Mouse (Mus musculus): ENCODE measurements around the gene Gart. TPM values are rescaled to one million over a fixed set of nuclear protein-coding genes. Genes with fewer than 3 reads are reported as not detected.
A peak's percentile ranks its signal among the peaks of the same experiment; 100 is the strongest.

Gene Gart
- polyA plus RNA-seq, 1 experiment from 2014 or later, result 72.6 TPM

GRCm38 (mm10) chr16:91628673-91629072 is 18.1 kb downstream of the Gart start:
- H3K4me1 ChIP-seq, result no peaks in the 10 kb centered on the region
- ATAC-seq (ENCODE audit: extremely low read depth, insufficient number of reproducible peaks, low FRiP score, low TSS enrichment), result no peak
- H3K9ac ChIP-seq, result no peak overlapping the region
- no peak overlapping the region for H3K4me2 ChIP-seq
- H3K36me3 ChIP-seq, result peaks cover 98% of the 10 kb centered on the region
- H3K27ac ChIP-seq (replicated peaks), result no peak overlapping the region
- H3K27me3 ChIP-seq (replicated peaks), result no peaks in the 10 kb centered on the region
- WGBS, result 86% methylated on average over 3 of the region's 3 CpGs
- no peak overlapping the region for H3K4me3 ChIP-seq
- H3K9me3 ChIP-seq, result no peaks in the 10 kb centered on the region

- WGBS, result 76% methylated on average over 7 of the region's 7 CpGs
- H3K4me2 ChIP-seq, result no peak overlapping the region
- H3K9ac ChIP-seq, result no peak overlapping the region
- no peaks in the 10 kb centered on the region for H3K4me1 ChIP-seq
- H3K27ac ChIP-seq (replicated peaks), result no peak overlapping the region
- ATAC-seq (ENCODE audit: extremely low read depth, insufficient number of reproducible peaks, low FRiP score, low TSS enrichment), result no peak
- H3K4me3 ChIP-seq, result no peak overlapping the region
- no peaks in the 10 kb centered on the region for H3K9me3 ChIP-seq
- H3K27me3 ChIP-seq (replicated peaks), result no peaks in the 10 kb centered on the region
- H3K36me3 ChIP-seq, result peaks cover 98% of the 10 kb centered on the region
Measured at GRCm38 (mm10) chr16:91627831-91628230, 18.9 kb downstream of the Gart start.

- H3K27me3 ChIP-seq (replicated peaks), result peaks cover under 1% of the 10 kb centered on the region; the same call in 1 of the 2 replicates
- H3K4me1 ChIP-seq, result peaks cover 3% of the 10 kb centered on the region
- 87% methylated on average over 9 of the region's 9 CpGs for WGBS
- no peaks in the 10 kb centered on the region for H3K9me3 ChIP-seq
- no peak overlapping the region for H3K4me2 ChIP-seq
- no peak overlapping the region for H3K27ac ChIP-seq (replicated peaks)
- H3K9ac ChIP-seq, result no peak overlapping the region
- no peak overlapping the region for H3K4me3 ChIP-seq
- H3K36me3 ChIP-seq, result peaks cover 83% of the 10 kb centered on the region
- no peak for ATAC-seq (ENCODE audit: extremely low read depth, insufficient number of reproducible peaks, low FRiP score, low TSS enrichment)
Measured at GRCm38 (mm10) chr16:91623074-91623473, 23.7 kb downstream of the Gart start.

GRCm38 (mm10) chr16:91620991-91621390 is 25.8 kb downstream of the Gart start:
- H3K4me2 ChIP-seq, result no peak overlapping the region
- WGBS, result 85% methylated on average over 11 of the region's 11 CpGs
- peaks cover 16% of the 10 kb centered on the region for H3K27me3 ChIP-seq (replicated peaks)
- H3K4me3 ChIP-seq, result no peak overlapping the region
- H3K4me1 ChIP-seq, result peaks cover 4% of the 10 kb centered on the region
- no peak overlapping the region for H3K27ac ChIP-seq (replicated peaks)
- ATAC-seq (ENCODE audit: extremely low read depth, insufficient number of reproducible peaks, low FRiP score, low TSS enrichment), result no peak
- no peaks in the 10 kb centered on the region for H3K9me3 ChIP-seq
- no peak overlapping the region for H3K9ac ChIP-seq
- peaks cover 63% of the 10 kb centered on the region for H3K36me3 ChIP-seq

- H3K4me1 ChIP-seq, result peaks cover 4% of the 10 kb centered on the region
- H3K9ac ChIP-seq, result no peak overlapping the region
- no peak overlapping the region for H3K27ac ChIP-seq (replicated peaks)
- peaks cover 55% of the 10 kb centered on the region for H3K36me3 ChIP-seq
- H3K4me2 ChIP-seq, result no peak overlapping the region
- peaks cover 16% of the 10 kb centered on the region for H3K27me3 ChIP-seq (replicated peaks)
- H3K4me3 ChIP-seq, result no peak overlapping the region
- WGBS, result 86% methylated on average over 5 of the region's 5 CpGs
- H3K9me3 ChIP-seq, result no peaks in the 10 kb centered on the region
- no peak for ATAC-seq (ENCODE audit: extremely low read depth, insufficient number of reproducible peaks, low FRiP score, low TSS enrichment)
Measured at GRCm38 (mm10) chr16:91620185-91620584, 26.6 kb downstream of the Gart start.

GRCm38 (mm10) chr16:91618511-91619501 is 27.9 kb downstream of the Gart start, which contains the start of gene Dnajc28:
Dnajc28 (minus strand) TSS chr16:91619026.
- peak; percentile 59; the same call in 1 of the 2 replicates for ATAC-seq (ENCODE audit: extremely low read depth, insufficient number of reproducible peaks, low FRiP score, low TSS enrichment)
- H3K9me3 ChIP-seq, result no peaks in the 10 kb centered on the region
- peak within 1 kb of the TSS; percentile 61 for H3K4me3 ChIP-seq
- H3K4me1 ChIP-seq, result peaks cover 4% of the 10 kb centered on the region
- H3K9ac ChIP-seq, result peak within 1 kb of the TSS; percentile 83
- H3K27me3 ChIP-seq (replicated peaks), result peaks cover 16% of the 10 kb centered on the region
- H3K36me3 ChIP-seq, result peaks cover 42% of the 10 kb centered on the region
- 10% methylated on average over 39 of the region's 39 CpGs for WGBS
- peak within 1 kb of the TSS; percentile 81 for H3K4me2 ChIP-seq
- H3K27ac ChIP-seq (replicated peaks), result no peak within 1 kb of the TSS

GRCm38 (mm10) chr16:91614552-91614951 is 32.2 kb downstream of the Gart start:
- ATAC-seq (ENCODE audit: extremely low read depth, insufficient number of reproducible peaks, low FRiP score, low TSS enrichment), result no peak
- H3K9me3 ChIP-seq, result no peaks in the 10 kb centered on the region
- H3K27me3 ChIP-seq (replicated peaks), result peaks cover 16% of the 10 kb centered on the region
- no peak overlapping the region for H3K9ac ChIP-seq
- H3K4me1 ChIP-seq, result peaks cover 11% of the 10 kb centered on the region
- no peak overlapping the region for H3K4me3 ChIP-seq
- 81% methylated on average over 6 of the region's 6 CpGs for WGBS
- no peaks in the 10 kb centered on the region for H3K36me3 ChIP-seq
- no peak overlapping the region for H3K4me2 ChIP-seq
- no peak overlapping the region for H3K27ac ChIP-seq (replicated peaks)

- H3K4me1 ChIP-seq, result peaks cover 7% of the 10 kb centered on the region; the same call in 1 of the 2 replicates
- 62% methylated on average over 5 of the region's 5 CpGs for WGBS
- H3K9ac ChIP-seq, result no peak overlapping the region
- H3K27ac ChIP-seq (replicated peaks), result no peak overlapping the region
- H3K9me3 ChIP-seq, result no peaks in the 10 kb centered on the region
- H3K4me2 ChIP-seq, result no peak overlapping the region
- H3K27me3 ChIP-seq (replicated peaks), result peaks cover 10% of the 10 kb centered on the region; the same call in 1 of the 2 replicates
- H3K36me3 ChIP-seq, result no peaks in the 10 kb centered on the region
- H3K4me3 ChIP-seq, result no peak overlapping the region
- no peak for ATAC-seq (ENCODE audit: extremely low read depth, insufficient number of reproducible peaks, low FRiP score, low TSS enrichment)
Measured at GRCm38 (mm10) chr16:91612525-91612924, 34.2 kb downstream of the Gart start.

- no peaks in the 10 kb centered on the region for H3K36me3 ChIP-seq
- H3K9ac ChIP-seq, result no peak overlapping the region
- no peak overlapping the region for H3K4me2 ChIP-seq
- H3K4me3 ChIP-seq, result no peak overlapping the region
- H3K27ac ChIP-seq (replicated peaks), result no peak overlapping the region
- no peaks in the 10 kb centered on the region for H3K27me3 ChIP-seq (replicated peaks)
- no peaks in the 10 kb centered on the region for H3K9me3 ChIP-seq
- peaks cover 7% of the 10 kb centered on the region; the same call in 1 of the 2 replicates for H3K4me1 ChIP-seq
- ATAC-seq (ENCODE audit: extremely low read depth, insufficient number of reproducible peaks, low FRiP score, low TSS enrichment), result no peak
- WGBS, result 63% methylated on average over 11 of the region's 11 CpGs
Measured at GRCm38 (mm10) chr16:91611248-91611647, 35.5 kb downstream of the Gart start.

GRCm38 (mm10) chr16:91609501-91610245 is 37.1 kb downstream of the Gart start:
- ATAC-seq (ENCODE audit: extremely low read depth, insufficient number of reproducible peaks, low FRiP score, low TSS enrichment), result no peak
- H3K4me1 ChIP-seq, result peaks cover 7% of the 10 kb centered on the region; the same call in 1 of the 2 replicates
- no peak overlapping the region for H3K9ac ChIP-seq
- H3K36me3 ChIP-seq, result no peaks in the 10 kb centered on the region
- H3K9me3 ChIP-seq, result no peaks in the 10 kb centered on the region
- 62% methylated on average over 9 of the region's 9 CpGs for WGBS
- H3K27me3 ChIP-seq (replicated peaks), result no peaks in the 10 kb centered on the region
- H3K4me2 ChIP-seq, result no peak overlapping the region
- no peak overlapping the region for H3K27ac ChIP-seq (replicated peaks)
- no peak overlapping the region for H3K4me3 ChIP-seq

- Histone ChIP-seq H3K9me3 (no peaks in the 10 kb centered on the region), H3K36me3 (no peaks in the 10 kb centered on the region), H3K4me3 (no peak overlapping the region), H3K9ac (no peak overlapping the region), H3K27ac (replicated peaks) (no peak overlapping the region), H3K4me1 (peaks cover 7% of the 10 kb centered on the region; the same call in 1 of the 2 replicates), H3K27me3 (replicated peaks) (no peaks in the 10 kb centered on the region), H3K4me2 (no peak overlapping the region)
- ATAC-seq (ENCODE audit: extremely low read depth, insufficient number of reproducible peaks, low FRiP score, low TSS enrichment), result no peak
- WGBS, result 79% methylated on average over 8 of the region's 8 CpGs
Measured at GRCm38 (mm10) chr16:91606958-91607357, 39.8 kb downstream of the Gart start.

All from heart, embryonic 13.5 days (tissue).